Mouse (Mus musculus): Measurements from ENCODE around the gene Nsun7.
"Not testable (repeated sequence)": the region's sequence is repeated elsewhere in the genome, so short reads cannot be mapped to it uniquely, and the experiment has no call there.

Nsun7 gene

DNA sequence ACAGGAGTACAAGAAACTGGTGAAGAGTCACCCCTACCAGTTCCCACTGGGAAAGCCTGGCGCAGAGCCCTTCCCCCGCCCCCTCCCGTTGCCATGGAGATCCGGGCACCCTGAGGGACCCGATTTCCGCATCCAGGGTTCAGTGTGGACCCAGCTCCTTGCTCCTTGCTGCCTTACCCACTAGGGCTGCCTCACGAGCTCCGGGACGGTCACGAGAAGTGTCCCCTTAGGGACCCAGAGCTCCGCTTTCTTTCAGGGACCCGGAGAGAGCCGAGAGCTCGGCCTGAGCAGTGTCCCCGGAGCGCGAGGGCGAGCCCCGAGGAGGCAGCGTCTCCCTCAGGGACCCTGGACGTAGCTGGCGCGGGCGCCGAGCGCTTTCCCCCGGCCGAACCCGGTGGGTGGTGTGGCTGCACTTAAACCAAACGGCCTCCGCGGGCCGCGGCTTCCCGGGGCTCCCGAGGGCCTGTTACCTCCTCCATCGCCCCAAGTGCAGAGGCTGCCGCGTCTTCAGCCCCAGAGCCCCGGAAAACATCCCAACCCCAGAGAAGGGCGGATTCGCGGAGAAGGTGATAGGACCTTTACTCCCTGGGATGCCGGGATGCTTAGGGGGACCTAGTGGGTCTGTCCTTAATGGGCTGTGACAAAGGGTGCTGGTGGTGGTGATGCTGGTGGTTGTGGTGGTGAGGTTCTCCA, at the start of gene Nsun7:
Gene Nsun7, plus strand, starts transcription at position 142 of the 693 bp plus-strand sequence.
- DNase-seq (ENCODE audit: low spot score) = peak; percentile 56

DNA sequence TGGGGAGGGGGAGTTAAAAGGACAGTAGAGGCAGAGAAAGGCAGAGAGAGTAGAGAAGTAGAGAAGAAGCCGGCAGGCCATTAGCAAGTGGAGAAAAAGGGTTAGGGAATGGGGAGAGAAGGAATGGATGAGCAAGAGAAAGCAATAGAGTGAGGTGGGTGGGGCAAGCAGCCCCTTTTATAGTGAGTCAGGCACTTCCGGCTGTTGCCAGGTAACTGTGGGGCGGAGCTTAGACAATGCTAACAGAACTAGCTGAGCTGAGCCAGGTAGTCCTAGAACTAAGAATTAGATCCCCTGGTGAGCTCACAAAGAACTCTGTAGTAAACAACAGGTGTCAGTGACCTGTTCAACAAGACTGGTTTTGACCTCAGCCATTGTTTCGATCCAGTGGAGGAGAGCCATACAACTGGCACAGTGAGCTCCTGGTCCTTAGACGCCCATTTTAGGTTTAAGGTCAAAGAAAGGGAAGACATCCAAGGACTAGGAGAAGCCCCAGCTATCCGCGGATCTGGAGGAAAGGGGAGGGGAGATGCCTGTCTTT, 45.2 kb upstream of the Nsun7 start:
- no peak for DNase-seq (ENCODE audit: low spot score)

DNA sequence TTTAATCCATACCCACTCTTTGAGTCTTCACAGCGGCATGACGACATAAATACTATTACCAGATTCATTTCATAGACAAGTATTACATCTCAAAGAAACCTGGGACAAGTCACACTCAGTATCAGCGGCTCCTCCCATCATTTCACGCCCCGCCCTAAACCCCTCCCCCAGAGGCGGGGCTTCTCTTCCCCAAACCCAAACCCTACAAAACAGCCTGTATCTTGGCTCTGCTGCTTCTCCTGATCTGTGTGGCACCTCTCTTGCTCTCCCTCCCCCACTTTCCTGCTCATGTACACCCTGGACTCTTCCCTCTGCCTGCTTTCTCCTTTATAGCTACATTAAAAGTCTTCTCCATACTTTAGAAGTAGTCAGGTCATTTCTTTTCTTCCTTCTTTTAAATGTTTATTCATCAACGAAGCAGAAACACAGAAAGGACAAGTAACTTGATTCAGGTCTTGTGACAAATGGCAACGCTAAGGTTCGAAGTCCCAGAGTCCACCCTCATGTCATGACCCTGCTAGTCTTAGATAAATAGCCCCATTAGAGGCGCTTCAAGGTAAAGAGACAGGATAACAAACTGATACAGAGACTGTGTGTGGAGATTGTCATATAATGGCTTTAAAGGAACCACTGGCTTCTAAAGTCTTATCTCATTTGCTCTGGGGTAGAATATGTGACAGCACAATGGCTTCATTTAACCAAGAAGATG, 44.0 kb upstream of the Nsun7 start:
- no peak for DNase-seq (ENCODE audit: low spot score)

DNA sequence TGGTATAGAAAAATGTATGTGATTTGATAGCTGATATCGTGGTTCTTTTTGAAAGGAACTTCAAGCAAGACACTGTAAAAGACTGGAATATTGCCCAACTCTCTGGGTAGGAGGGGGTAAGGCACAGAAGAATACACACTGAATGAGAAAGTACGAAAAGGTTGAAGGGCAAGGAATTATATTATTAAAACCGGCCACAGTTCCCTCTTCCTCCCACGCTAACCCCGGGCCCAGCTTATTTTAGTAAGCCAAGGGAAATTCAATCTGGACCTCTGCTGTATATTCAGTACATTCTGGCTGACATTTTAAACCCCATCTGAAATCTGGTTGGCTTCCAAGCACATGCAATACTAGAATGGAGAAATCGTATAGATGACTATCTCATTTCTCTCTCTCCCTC, 40.0 kb upstream of the Nsun7 start:
- DNase-seq (ENCODE audit: low spot score) = peak; percentile 51

- DNase-seq (ENCODE audit: low spot score) = no peak
These were observed 39.1 kb upstream of the Nsun7 start for GRCm38 (mm10) chr5:66220620-66221019.

DNA sequence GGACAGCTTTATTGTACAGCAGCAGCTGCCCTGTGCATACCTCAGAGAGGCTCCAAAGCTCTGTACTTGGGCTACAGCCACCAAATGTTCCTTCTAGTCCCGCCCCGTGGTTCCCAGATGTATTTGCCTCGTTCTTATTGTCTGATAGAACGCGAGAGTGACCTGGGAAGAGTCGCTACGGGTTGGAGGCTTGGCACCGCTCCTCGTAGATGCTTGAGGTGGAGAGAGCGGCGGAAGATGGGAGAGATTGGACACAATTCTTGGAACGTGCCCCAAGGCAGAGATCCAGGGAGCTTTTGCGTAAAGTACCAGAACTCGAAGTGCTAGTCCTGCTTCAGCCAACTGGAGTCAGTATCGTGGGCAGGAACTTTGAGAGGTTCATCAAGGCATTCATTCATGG, 36.8 kb upstream of the Nsun7 start:
- DNase-seq (ENCODE audit: low spot score) = no peak

DNA sequence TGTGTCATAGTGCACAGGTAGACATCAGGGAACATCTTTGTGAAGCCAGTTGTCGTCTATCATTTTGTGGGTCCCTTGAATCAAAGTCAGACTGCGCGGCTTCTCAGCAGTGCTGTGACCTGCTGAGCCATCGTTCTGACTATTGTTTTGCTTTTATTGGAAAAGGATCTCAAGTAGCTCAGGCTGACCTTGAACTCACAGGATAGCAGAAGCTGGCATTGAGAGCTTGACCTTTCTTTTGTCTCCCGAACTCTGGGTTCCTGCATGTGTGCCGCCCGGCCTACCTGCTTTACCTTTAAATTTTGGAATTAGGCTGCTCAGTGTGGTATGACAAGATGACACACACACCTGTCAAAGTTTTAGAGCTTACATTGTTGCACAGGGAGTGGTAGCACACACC, 33.2 kb upstream of the Nsun7 start:
- no peak for DNase-seq (ENCODE audit: low spot score)

DNA sequence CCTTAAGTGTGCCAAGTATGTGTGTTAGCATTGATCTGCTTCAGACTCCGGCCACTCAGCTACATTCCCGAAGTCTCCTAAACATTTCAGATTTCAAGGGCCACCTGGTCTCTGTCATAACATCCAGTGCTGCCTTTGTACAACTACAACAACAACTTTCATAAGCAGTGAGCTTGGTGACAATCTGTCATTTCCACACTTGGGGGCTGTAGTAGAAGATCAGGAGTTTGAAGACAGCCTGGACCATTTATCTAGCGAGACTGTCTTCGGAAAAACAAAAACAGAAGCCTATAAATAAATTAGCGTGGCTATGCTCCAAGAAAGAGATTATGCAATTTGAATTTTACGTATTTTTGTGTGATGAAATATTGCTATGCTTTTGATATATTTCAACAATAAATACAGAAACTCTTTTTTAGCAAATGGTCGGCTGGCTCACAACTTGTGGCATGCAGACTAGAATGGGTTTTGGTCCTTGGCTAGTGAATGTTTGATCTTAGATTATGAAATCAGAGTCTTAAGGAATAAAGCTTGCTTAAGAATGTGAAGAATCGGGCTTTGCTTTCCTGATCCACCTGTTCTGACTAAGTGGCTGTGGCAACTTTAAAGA, 27.9 kb upstream of the Nsun7 start:
- peak; percentile 72 for DNase-seq (ENCODE audit: low spot score)

DNA sequence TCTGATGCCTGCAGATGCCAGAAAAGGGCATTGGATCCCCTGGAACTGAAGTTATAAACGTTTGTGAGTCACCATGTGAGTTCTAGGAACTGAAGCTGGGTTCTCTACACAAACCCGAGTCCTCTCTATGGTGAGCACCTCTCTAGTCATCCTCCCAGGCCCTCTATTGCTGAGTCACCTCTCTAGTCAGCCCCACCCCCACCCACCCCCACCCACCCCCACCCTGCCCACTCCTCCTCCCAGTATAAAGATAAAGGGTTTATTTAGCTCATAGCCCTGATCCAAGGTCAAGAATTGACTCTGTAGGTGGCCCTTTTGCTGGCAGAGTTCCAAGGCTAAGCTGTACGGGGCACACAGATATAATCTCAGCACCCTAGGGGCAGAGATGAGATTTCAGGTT, 27.2 kb upstream of the Nsun7 start:
- no peak for DNase-seq (ENCODE audit: low spot score)

DNA sequence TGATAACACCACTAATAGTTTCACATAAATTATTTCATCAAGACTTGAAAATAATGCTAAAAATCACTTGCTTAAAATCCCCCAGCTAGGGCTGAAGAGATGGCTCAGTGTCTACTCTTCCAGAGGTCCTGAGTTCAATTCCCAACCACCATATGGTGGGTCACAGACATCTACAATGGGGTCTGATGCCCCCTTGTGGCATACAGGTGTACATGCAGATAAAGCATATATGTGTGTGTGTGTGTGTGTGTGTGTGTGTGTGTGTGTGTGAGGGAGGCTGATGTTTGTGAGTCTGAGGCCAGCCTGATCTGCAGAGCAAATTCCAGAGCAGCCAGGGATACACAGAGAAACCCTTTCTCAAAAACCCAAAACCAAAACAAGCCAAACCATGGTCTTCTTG, 17.8 kb upstream of the Nsun7 start:
- peak; percentile 18 for DNase-seq (ENCODE audit: low spot score)

- DNase-seq (ENCODE audit: low spot score) = no peak
These were observed 16.2 kb upstream of the Nsun7 start for GRCm38 (mm10) chr5:66243467-66243866.

- DNase-seq (ENCODE audit: low spot score) = no peak
These were observed 15.5 kb upstream of the Nsun7 start for GRCm38 (mm10) chr5:66244043-66244660.

- no peak for DNase-seq (ENCODE audit: low spot score)
These were observed 13.7 kb upstream of the Nsun7 start for GRCm38 (mm10) chr5:66245958-66246497.

- peak; percentile 18 for DNase-seq (ENCODE audit: low spot score)
These were observed 6.5 kb upstream of the Nsun7 start for GRCm38 (mm10) chr5:66253219-66253618.

DNA sequence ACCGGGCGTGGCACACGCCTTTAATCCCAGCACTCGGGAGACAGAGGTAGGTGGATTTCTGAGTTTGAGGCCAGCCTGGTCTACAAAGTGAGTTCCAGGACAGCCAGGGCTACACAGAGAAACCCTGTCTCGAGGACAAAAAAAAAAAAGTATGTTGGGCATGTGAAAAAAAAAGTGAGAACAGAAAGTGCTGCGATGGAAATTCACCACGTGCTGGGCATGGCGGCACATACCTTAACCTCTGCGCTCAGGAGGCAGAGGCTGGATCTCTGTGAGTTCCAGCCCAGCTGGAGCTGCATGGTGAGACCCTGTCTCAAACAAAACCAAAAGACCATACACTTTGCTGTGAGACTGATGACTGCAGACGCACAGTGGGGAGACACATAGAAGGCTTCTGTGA, 4.7 kb upstream of the Nsun7 start:
- DNase-seq (ENCODE audit: low spot score) = no peak

DNA sequence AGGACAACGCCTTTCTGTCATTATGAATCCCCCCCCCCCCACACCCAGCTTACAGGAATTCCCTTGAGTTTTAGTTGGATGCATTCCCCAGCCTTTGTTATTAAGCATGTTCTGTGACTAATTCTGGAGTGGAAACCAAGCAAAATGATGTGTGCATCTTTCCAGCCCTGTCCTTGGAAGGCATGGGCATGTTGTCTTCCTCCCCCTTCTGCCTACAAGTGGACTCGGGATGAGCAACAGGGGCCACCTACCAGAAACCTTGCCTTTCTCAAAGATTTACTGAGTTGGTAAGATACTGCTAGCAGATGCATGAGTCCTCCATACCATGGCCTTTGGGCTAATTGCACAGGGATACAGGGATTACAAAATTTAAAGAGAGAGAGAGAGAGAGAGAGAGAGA, 697 bp upstream of the Nsun7 start:
- DNase-seq (ENCODE audit: low spot score) = no peak

GRCm38 (mm10) chr5:66259431-66259755, 304 bp upstream of the Nsun7 start:
- not testable (repeated sequence) for DNase-seq (ENCODE audit: low spot score)

DNA sequence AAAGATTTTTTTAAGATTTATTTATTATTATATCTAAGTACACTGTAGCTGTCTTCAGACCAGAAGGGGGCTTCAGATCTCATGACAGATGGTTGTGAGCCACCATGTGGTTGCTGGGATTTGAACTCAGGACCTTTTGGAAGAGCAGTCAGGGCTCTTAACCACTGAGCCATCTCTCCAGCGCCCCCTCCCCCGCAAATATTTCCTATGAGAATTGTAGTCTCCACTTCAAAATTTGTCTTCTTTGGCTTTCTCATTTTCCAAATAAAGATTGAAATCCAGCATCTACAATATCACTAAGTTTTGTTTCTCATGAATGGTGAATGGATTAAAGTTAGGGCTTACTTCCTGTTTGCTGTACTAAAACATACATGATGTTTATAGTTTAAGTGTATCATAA, 2.8 kb downstream of the Nsun7 start:
- DNase-seq (ENCODE audit: low spot score) = no peak

GRCm38 (mm10) chr5:66263398-66263797, 3.7 kb downstream of the Nsun7 start:
- peak; percentile 67 for DNase-seq (ENCODE audit: low spot score)

GRCm38 (mm10) chr5:66269616-66270015, 9.9 kb downstream of the Nsun7 start:
- DNase-seq (ENCODE audit: low spot score) = peak; percentile 78

DNA sequence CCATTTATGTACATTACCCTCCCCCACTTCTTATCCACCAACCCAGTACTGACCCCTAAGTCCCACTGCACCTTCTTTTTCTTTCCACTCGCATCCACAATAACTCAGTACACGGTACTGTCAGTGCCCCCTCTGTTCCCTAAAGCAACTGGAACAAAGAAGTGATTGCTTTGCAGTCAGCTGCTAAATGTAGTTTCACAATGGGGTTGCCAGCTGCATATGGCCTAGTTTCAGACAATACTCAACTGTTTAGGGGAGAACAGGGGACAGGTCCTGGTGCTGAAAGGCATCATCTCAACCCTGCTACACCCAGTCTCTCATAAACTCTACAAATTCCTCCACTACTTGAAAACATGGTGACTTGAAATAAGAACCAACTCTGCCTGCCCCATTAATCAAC, 11.4 kb downstream of the Nsun7 start:
- DNase-seq (ENCODE audit: low spot score) = peak; percentile 41

DNA sequence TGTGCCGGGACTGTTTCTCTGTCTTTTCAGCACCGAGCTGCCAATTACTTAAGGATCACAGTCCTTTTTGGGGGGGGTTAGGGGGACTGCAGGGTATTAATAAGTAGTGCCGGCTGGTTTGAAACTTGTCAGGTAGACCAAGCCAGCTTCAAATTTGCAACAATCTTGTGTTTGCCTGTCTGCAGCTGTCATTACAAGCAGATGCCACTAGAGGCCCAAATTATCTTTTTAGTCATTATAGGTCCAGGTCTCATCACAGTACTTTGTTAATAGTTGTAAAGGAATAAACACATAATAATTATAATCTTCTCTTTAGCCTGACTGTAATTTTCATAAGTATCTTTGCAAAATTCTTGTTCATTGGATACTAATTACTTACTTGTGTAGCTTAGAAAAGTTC, 14.7 kb downstream of the Nsun7 start:
- DNase-seq (ENCODE audit: low spot score) = no peak

- DNase-seq (ENCODE audit: low spot score) = no peak
These were observed 20.0 kb downstream of the Nsun7 start for GRCm38 (mm10) chr5:66279650-66280049.
